Mouse (Mus musculus): ENCODE measurements at regions not wholly inside any gene's neighbourhood (a gene's known extent, or its start where the extent isn't known, plus 50 kb on each side); places are given as distances from the start of the nearest gene placed in this dataset.

GRCm38 (mm10) chr3:130883928-130884327 is 153.7 kb upstream of the Rpl34 start:
- DNase-seq (ENCODE audit: low spot score), result no peak

GRCm38 (mm10) chr3:130883319-130883718 is 153.1 kb upstream of the Rpl34 start:
- no peak for DNase-seq (ENCODE audit: low spot score)

- no peak for DNase-seq (ENCODE audit: low spot score)
These were observed 150.3 kb upstream of the Rpl34 start for GRCm38 (mm10) chr3:130880482-130880881.

GRCm38 (mm10) chr3:130879463-130879862 is 149.3 kb upstream of the Rpl34 start:
- no peak for DNase-seq (ENCODE audit: low spot score)

- no peak for DNase-seq (ENCODE audit: low spot score)
These were observed 148.6 kb upstream of the Rpl34 start for GRCm38 (mm10) chr3:130878834-130879233.

- no peak for DNase-seq (ENCODE audit: low spot score)
These were observed 147.8 kb upstream of the Rpl34 start for GRCm38 (mm10) chr3:130877981-130878380.

- no peak for DNase-seq (ENCODE audit: low spot score)
These were observed 143.5 kb upstream of the Rpl34 start for GRCm38 (mm10) chr3:130873745-130874144.

GRCm38 (mm10) chr3:130866952-130867632 is 136.9 kb upstream of the Rpl34 start:
- DNase-seq (ENCODE audit: low spot score), result no peak

- no peak for DNase-seq (ENCODE audit: low spot score)
These were observed 134.6 kb upstream of the Rpl34 start for GRCm38 (mm10) chr3:130864783-130865182.

- DNase-seq (ENCODE audit: low spot score), result no peak
These were observed 133.2 kb upstream of the Rpl34 start for GRCm38 (mm10) chr3:130863376-130863775.

- no peak for DNase-seq (ENCODE audit: low spot score)
These were observed 130.1 kb upstream of the Rpl34 start for GRCm38 (mm10) chr3:130860315-130860714.

- no peak for DNase-seq (ENCODE audit: low spot score)
These were observed 123.7 kb upstream of the Rpl34 start for GRCm38 (mm10) chr3:130853866-130854265.

- no peak for DNase-seq (ENCODE audit: low spot score)
These were observed 120.6 kb upstream of the Rpl34 start for GRCm38 (mm10) chr3:130850766-130851308.

GRCm38 (mm10) chr3:130841755-130842154 is 111.6 kb upstream of the Rpl34 start:
- DNase-seq (ENCODE audit: low spot score), result no peak

- DNase-seq (ENCODE audit: low spot score), result no peak
These were observed 109.8 kb upstream of the Rpl34 start for GRCm38 (mm10) chr3:130839924-130840440.

- no peak for DNase-seq (ENCODE audit: low spot score)
These were observed 108.6 kb upstream of the Rpl34 start for GRCm38 (mm10) chr3:130838626-130839422.

- no peak for DNase-seq (ENCODE audit: low spot score)
These were observed 103.5 kb upstream of the Rpl34 start for GRCm38 (mm10) chr3:130833722-130834121.

- DNase-seq (ENCODE audit: low spot score), result no peak
These were observed 102.9 kb upstream of the Rpl34 start for GRCm38 (mm10) chr3:130833082-130833481.

GRCm38 (mm10) chr3:130831788-130832187 is 101.6 kb upstream of the Rpl34 start:
- DNase-seq (ENCODE audit: low spot score), result no peak

- DNase-seq (ENCODE audit: low spot score), result no peak
These were observed 98.1 kb upstream of the Rpl34 start for GRCm38 (mm10) chr3:130828346-130828745.

- DNase-seq (ENCODE audit: low spot score), result no peak
These were observed 97.7 kb upstream of the Rpl34 start for GRCm38 (mm10) chr3:130827934-130828333.

GRCm38 (mm10) chr3:130827021-130827420 is 96.8 kb upstream of the Rpl34 start:
- DNase-seq (ENCODE audit: low spot score), result no peak

GRCm38 (mm10) chr3:130819837-130820098 is 89.6 kb upstream of the Rpl34 start:
- DNase-seq (ENCODE audit: low spot score), result no peak
